Mouse (Mus musculus) left cerebral cortex, adult 2 months (tissue): ENCODE results near the gene Irgm1. TPM values are rescaled to one million over a fixed set of nuclear protein-coding genes. Genes with fewer than 3 reads are reported as not detected.
"Not testable (repeated sequence)": the region's sequence is repeated elsewhere in the genome, so short reads cannot be mapped to it uniquely, and the experiment has no call there.

Experiments used
- DNase-seq, 2 experiments: peaks; one replicate each; pipeline ENCODE4 v3.0.0; 2021 to 2022; ENCODE audit warnings: low spot score in 2 of 2, mixed read lengths in 1 of 2; ENCODE audit errors: extremely low spot score in 1 of 2
- H3K27ac ChIP-seq: fragments of 200-600 bp; 2 replicates; pipeline ENCODE4 v1.8.1; 2022
- H3K4me3 ChIP-seq: fragments of 200-600 bp; 2 replicates; pipeline ENCODE4 v1.8.1; 2022
- CTCF ChIP-seq: fragments of 200-600 bp; IDR thresholded peaks from 2 replicates; pipeline ENCODE4 v1.8.1; 2022; ENCODE audit warnings: antibody characterized with exemption, mild to moderate bottlenecking, moderate library complexity
- intact Hi-C: fragments of 180-260 bp; cut with DNase I; formaldehyde crosslinking; loops from one replicate; pipeline ENCODE4 v1.15.1; 2025
- total RNA-seq, 2 experiments: library from RNA; stranded (reverse); gene quantifications; 2 replicates each; pipeline ENCODE4 v1.2.3; 2021

Irgm1 gene
- total RNA-seq, 2 experiments from 2014 or later, result 5.5 to 5.6 TPM

- DNase-seq, result no peak
- TF ChIP-seq CTCF, result no peak
- intact Hi-C loops, result no loop called here
- no peak overlapping the region for H3K27ac ChIP-seq
- H3K4me3 ChIP-seq, result peak overlapping the region; percentile 33
Observed at GRCm38 (mm10) chr11:48826752-48827096, 44.8 kb downstream of the Irgm1 start.

- H3K27ac ChIP-seq, intact Hi-C loops, DNase-seq: not testable (repeated sequence)
- peak within 1 kb of the TSS; percentile 33 for H3K4me3 ChIP-seq
Observed at GRCm38 (mm10) chr11:48825979-48826751, 45.3 kb downstream of the Irgm1 start, which contains the start of the genes Trim7 and Gm12184. Trim7 (plus strand) TSS chr11:48826140. Gm12184 (minus strand) TSS chr11:48826655.

GRCm38 (mm10) chr11:48824311-48824830 lies 47.1 kb downstream of the Irgm1 start:
- intact Hi-C loops, result no loop called here
- Histone ChIP-seq H3K27ac (no peak overlapping the region), H3K4me3 (peak overlapping the region; percentile 35)
- no peak for DNase-seq
- TF ChIP-seq CTCF, result no peak

DNA sequence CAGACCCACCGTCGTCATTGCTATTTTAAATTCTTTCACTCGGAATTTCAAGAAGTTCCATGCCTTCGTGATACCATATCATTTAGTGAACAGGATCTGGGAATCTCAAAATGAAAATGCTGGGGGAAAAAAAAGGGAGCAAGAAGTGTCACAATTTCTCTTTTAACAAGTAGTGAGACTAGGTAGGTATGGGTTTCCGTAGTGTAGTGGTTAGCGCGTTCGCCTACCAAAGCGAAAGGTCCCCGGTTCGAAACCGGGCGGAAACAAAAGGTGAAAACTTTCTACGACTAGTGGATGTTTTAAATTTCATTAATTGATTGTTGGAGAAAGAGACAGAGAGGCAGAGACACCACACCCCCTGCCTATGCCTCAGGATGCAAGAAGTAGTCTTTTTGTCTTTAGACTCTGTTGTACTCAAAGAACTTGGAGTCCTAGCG lies 47.9 kb downstream of the Irgm1 start:
- H3K4me3 ChIP-seq, result peak overlapping the region; percentile 35
- H3K27ac ChIP-seq, result no peak overlapping the region
- intact Hi-C loops, result no loop called here
- peak; percentile 55 to 56 for DNase-seq
- TF ChIP-seq CTCF, result peak; percentile 1

- intact Hi-C loops, result no loop called here
- peak overlapping the region; percentile 35 for H3K4me3 ChIP-seq
- DNase-seq, result no peak
- TF ChIP-seq CTCF, result no peak
- H3K27ac ChIP-seq, result no peak overlapping the region
Observed at GRCm38 (mm10) chr11:48822768-48823512, 48.5 kb downstream of the Irgm1 start.

DNA sequence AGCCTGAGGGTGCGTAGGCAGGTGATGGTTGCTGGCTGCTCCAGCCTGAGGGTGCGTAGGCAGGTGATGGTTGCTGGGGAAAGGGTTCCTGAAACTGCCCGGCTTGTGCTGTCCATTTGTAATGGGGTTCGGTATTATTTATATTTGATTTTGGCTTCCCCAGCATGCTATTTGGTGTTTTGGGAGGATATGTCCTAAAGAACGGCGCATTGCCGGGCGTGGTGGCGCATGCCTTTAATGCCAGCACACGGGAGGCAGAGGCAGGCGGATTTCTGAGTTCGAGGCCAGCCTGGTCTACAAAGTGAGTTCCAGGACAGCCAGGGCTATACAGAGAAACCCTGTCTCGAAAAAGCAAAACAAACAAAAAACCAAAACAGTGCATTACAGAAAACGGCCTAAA lies 50.2 kb downstream of the Irgm1 start:
- DNase-seq, intact Hi-C loops, H3K4me3 ChIP-seq, H3K27ac ChIP-seq: not testable (repeated sequence)

DNA sequence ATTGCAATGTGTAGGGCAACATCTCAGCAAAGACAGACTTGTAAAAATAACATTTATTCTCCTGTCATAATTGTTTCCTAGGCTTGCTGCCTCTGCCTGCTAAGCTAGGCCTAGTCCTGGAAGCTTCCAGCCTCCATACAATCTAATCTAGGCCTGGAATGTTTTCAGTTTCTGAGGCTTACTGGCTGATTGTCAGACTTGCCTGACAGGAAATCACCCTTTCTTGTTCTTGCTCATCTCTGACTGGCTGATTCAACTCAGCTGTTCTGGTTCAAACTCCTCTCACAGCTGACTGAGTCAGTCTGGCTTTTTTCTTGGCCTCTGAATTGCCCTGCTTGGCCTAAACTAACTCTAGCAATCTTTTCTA lies 51.2 kb downstream of the Irgm1 start:
- no peak for DNase-seq
- H3K4me3 ChIP-seq, result no peak overlapping the region
- no peak overlapping the region for H3K27ac ChIP-seq
- no peak for TF ChIP-seq CTCF
- intact Hi-C loops, result no loop called here

- Histone ChIP-seq H3K27ac (no peak overlapping the region), H3K4me3 (no peak overlapping the region)
- no peak for DNase-seq
- no peak for TF ChIP-seq CTCF
- intact Hi-C loops, result loop anchor here (5.0 kb wide), 1 partner anchor 383 kb away; the partner anchor contains the start of gene Zfp62
Observed at GRCm38 (mm10) chr11:48819614-48820307, 51.7 kb downstream of the Irgm1 start.

- DNase-seq, result peak; percentile 84 to 87
- TF ChIP-seq CTCF, result no peak
- no peak overlapping the region; the same call in 1 of the 2 replicates for H3K27ac ChIP-seq
- intact Hi-C loops, result loop anchor here (1.0 to 5.0 kb wide), 2 partner anchors 16 to 384 kb away; partner anchors contain the start of gene Zfp62
- peak overlapping the region; percentile 71 for H3K4me3 ChIP-seq
Observed at GRCm38 (mm10) chr11:48818346-48818745, 53.1 kb downstream of the Irgm1 start.

GRCm38 (mm10) chr11:48817794-48818193 lies 53.7 kb downstream of the Irgm1 start:
- TF ChIP-seq CTCF, result no peak
- Histone ChIP-seq H3K27ac (peak overlapping the region; percentile 100), H3K4me3 (peak overlapping the region; percentile 71)
- intact Hi-C loops, result loop anchor here (1.0 to 5.0 kb wide), 4 partner anchors 17 to 385 kb away; partner anchors contain the start of genes Rack1 and Zfp62
- no peak for DNase-seq

GRCm38 (mm10) chr11:48816800-48817665 lies 54.5 kb downstream of the Irgm1 start, which contains the start of gene Trim41:
Trim41 (minus strand) TSS chr11:48817353.
- peak within 1 kb of the TSS; percentile 100 for H3K27ac ChIP-seq
- H3K4me3 ChIP-seq, result peak within 1 kb of the TSS; percentile 71
- peak; percentile 97 to 99 for DNase-seq
- intact Hi-C loops, result loop anchor here (1.0 to 5.0 kb wide), 3 partner anchors 17 to 385 kb away; partner anchors contain the start of genes Rack1 and Zfp62
- no peak for TF ChIP-seq CTCF
